Mouse (Mus musculus) stomach, embryonic 14.5 days (tissue): ENCODE measurements around the gene Eif4enif1. TPM values are rescaled to one million over a fixed set of nuclear protein-coding genes. Genes with fewer than 3 reads are reported as not detected.
A peak's percentile ranks its signal among the peaks of the same experiment; 100 is the strongest.

Experiments used
- ATAC-seq: fragments of 200-750 bp; cut with Nextera tagmentation; 2 replicates; pipeline ENCODE4 v1.8.0; 2017; ENCODE audit warnings: low read depth, moderate TSS enrichment; ENCODE audit not compliant: insufficient number of reproducible peaks, insufficient read depth, low FRiP score
- H3K27ac ChIP-seq: fragments of 300-500 bp; sonication (generic); 2 replicates; pipeline ENCODE4 v1.5.1; 2014; ENCODE audit warnings: mild to moderate bottlenecking, low read length, moderate library complexity, mixed read lengths
- H3K27me3 ChIP-seq: fragments of 300-500 bp; sonication (generic); 2 replicates; pipeline ENCODE4 v1.6.1; 2014; ENCODE audit warnings: low read length, control low read depth, mixed read lengths; ENCODE audit not compliant: control insufficient read depth, insufficient read depth
- H3K36me3 ChIP-seq: fragments of 300-500 bp; sonication (generic); 2 replicates; pipeline ENCODE4 v1.6.1; 2014; ENCODE audit warnings: mild to moderate bottlenecking, control low read depth, low read length, moderate library complexity, mixed read lengths; ENCODE audit not compliant: control insufficient read depth, insufficient read depth
- H3K4me1 ChIP-seq: fragments of 300-500 bp; sonication (generic); 2 replicates; pipeline ENCODE4 v1.6.1; 2014; ENCODE audit warnings: low read length, control low read depth, mixed read lengths; ENCODE audit not compliant: control insufficient read depth, insufficient read depth
- H3K4me2 ChIP-seq: fragments of 300-500 bp; sonication (generic); replicated peaks from 2 replicates; pipeline ENCODE4 v1.6.1; 2014; ENCODE audit warnings: low read depth, low read length, control low read depth
- H3K4me3 ChIP-seq: fragments of 300-500 bp; sonication (generic); 2 replicates; pipeline ENCODE4 v1.5.1; 2014; ENCODE audit warnings: low read depth, low read length, control low read depth
- H3K9ac ChIP-seq: fragments of 300-500 bp; sonication (generic); replicated peaks from 2 replicates; pipeline ENCODE4 v1.6.1; 2014; ENCODE audit warnings: low read depth, mild to moderate bottlenecking, control low read depth, low read length, moderate library complexity, mixed read lengths
- H3K9me3 ChIP-seq: fragments of 300-500 bp; sonication (generic); 2 replicates; pipeline ENCODE4 v1.6.1; 2016; ENCODE audit warnings: low read depth, low read length, control low read depth; ENCODE audit not compliant: control insufficient read depth
- WGBS: fragments of 180-500 bp; shearing (Covaris S2); extraction: QIAGEN DNeasy Blood & Tissue Kit; methylation state at CpG from one replicate; pipeline ENCODE4 v1.1.7; 2014; 5-methylcytosine and 5-hydroxymethylcytosine counted together
- polyA plus RNA-seq: library from polyadenylated mRNA; unstranded; fragments of >200 nt; fragmentation: Nextera tagmentation; extraction: Ambion mirVana; gene quantifications from 2 replicates; pipeline ENCODE4 v1.2.1, GENCODE M21; 2014

Eif4enif1 gene
- polyA plus RNA-seq, 1 experiment from 2014 or later = 62.7 TPM

- no peak for ATAC-seq
- Histone ChIP-seq H3K9me3 (no peaks in the 10 kb centered on the region), H3K9ac (peak overlapping the region; percentile 94; the same call in 1 of the 2 replicates), H3K4me1 (peaks cover 6% of the 10 kb centered on the region; the same call in 1 of the 2 replicates), H3K27ac (peak overlapping the region; percentile 99; the same call in 1 of the 2 replicates), H3K36me3 (peaks cover under 1% of the 10 kb centered on the region; the same call in 1 of the 2 replicates), H3K4me3 (peak overlapping the region; percentile 92; the same call in 1 of the 2 replicates), H3K27me3 (no peaks in the 10 kb centered on the region), H3K4me2 (peak overlapping the region; percentile 100)
- 52% methylated on average over 5 of the region's 5 CpGs for WGBS
Observed at GRCm38 (mm10) chr11:3287921-3288320, 85.7 kb downstream of the Eif4enif1 start.

- H3K27ac ChIP-seq = peak within 1 kb of the TSS; percentile 99
- no peaks in the 10 kb centered on the region for H3K9me3 ChIP-seq
- no peak; the same call in 1 of the 2 replicates for ATAC-seq
- H3K4me3 ChIP-seq = peak within 1 kb of the TSS; percentile 92
- peaks cover 8% of the 10 kb centered on the region; the same call in 1 of the 2 replicates for H3K36me3 ChIP-seq
- H3K4me2 ChIP-seq = peak within 1 kb of the TSS; percentile 100
- H3K9ac ChIP-seq = peak within 1 kb of the TSS; percentile 94
- under 1% methylated on average over 41 of the region's 41 CpGs for WGBS
- H3K27me3 ChIP-seq = no peaks in the 10 kb centered on the region
- H3K4me1 ChIP-seq = peaks cover 14% of the 10 kb centered on the region
Observed at GRCm38 (mm10) chr11:3288521-3289301, 86.5 kb downstream of the Eif4enif1 start, which contains the start of gene Patz1. Gene Patz1, plus strand, starts transcription at chr11:3288874.

- no peaks in the 10 kb centered on the region for H3K9me3 ChIP-seq
- no peaks in the 10 kb centered on the region for H3K27me3 ChIP-seq
- H3K9ac ChIP-seq = peak overlapping the region; percentile 94
- H3K36me3 ChIP-seq = peaks cover 15% of the 10 kb centered on the region
- peak; percentile 79 for ATAC-seq
- H3K4me2 ChIP-seq = peak overlapping the region; percentile 100
- H3K27ac ChIP-seq = peak overlapping the region; percentile 99
- H3K4me3 ChIP-seq = peak overlapping the region; percentile 92
- peaks cover 20% of the 10 kb centered on the region for H3K4me1 ChIP-seq
- under 1% methylated on average over 39 of the region's 40 CpGs for WGBS
Observed at GRCm38 (mm10) chr11:3289302-3289802, 87.2 kb downstream of the Eif4enif1 start.

- H3K36me3 ChIP-seq = peaks cover 21% of the 10 kb centered on the region
- peak overlapping the region; percentile 94 for H3K9ac ChIP-seq
- no peaks in the 10 kb centered on the region for H3K27me3 ChIP-seq
- WGBS = under 1% methylated on average over 81 of the region's 92 CpGs
- H3K9me3 ChIP-seq = no peaks in the 10 kb centered on the region
- peak overlapping the region; percentile 100 for H3K4me2 ChIP-seq
- peak overlapping the region; percentile 99 for H3K27ac ChIP-seq
- peaks cover 22% of the 10 kb centered on the region for H3K4me1 ChIP-seq
- peak; percentile 50 for ATAC-seq
- peak overlapping the region; percentile 92 for H3K4me3 ChIP-seq
Observed at GRCm38 (mm10) chr11:3289803-3290639, 87.8 kb downstream of the Eif4enif1 start.

- Histone ChIP-seq H3K9me3 (no peaks in the 10 kb centered on the region), H3K4me2 (peak overlapping the region; percentile 100), H3K4me1 (peaks cover 28% of the 10 kb centered on the region), H3K27me3 (no peaks in the 10 kb centered on the region), H3K9ac (peak overlapping the region; percentile 94), H3K36me3 (peaks cover 28% of the 10 kb centered on the region), H3K27ac (peak overlapping the region; percentile 99), H3K4me3 (peak overlapping the region; percentile 92)
- ATAC-seq = no peak; the same call in 1 of the 2 replicates
- under 1% methylated on average over 50 of the region's 50 CpGs for whole genome bisulfite sequencing
Observed at GRCm38 (mm10) chr11:3290640-3291310, 88.6 kb downstream of the Eif4enif1 start.

GRCm38 (mm10) chr11:3291311-3292061 is 89.3 kb downstream of the Eif4enif1 start:
- peak overlapping the region; percentile 100 for H3K4me2 ChIP-seq
- H3K4me3 ChIP-seq = peak overlapping the region; percentile 92
- peak overlapping the region; percentile 99 for H3K27ac ChIP-seq
- no peak for ATAC-seq
- peaks cover 35% of the 10 kb centered on the region for H3K36me3 ChIP-seq
- peak overlapping the region; percentile 94 for H3K9ac ChIP-seq
- peaks cover 32% of the 10 kb centered on the region for H3K4me1 ChIP-seq
- no peaks in the 10 kb centered on the region for H3K27me3 ChIP-seq
- WGBS = under 1% methylated on average over 26 of the region's 26 CpGs
- H3K9me3 ChIP-seq = no peaks in the 10 kb centered on the region

- peak overlapping the region; percentile 100 for H3K4me2 ChIP-seq
- peak overlapping the region; percentile 92 for H3K4me3 ChIP-seq
- peaks cover 40% of the 10 kb centered on the region for H3K36me3 ChIP-seq
- peak; percentile 35; the same call in 1 of the 2 replicates for ATAC-seq
- no peaks in the 10 kb centered on the region for H3K9me3 ChIP-seq
- H3K4me1 ChIP-seq = peaks cover 32% of the 10 kb centered on the region
- H3K9ac ChIP-seq = peak overlapping the region; percentile 94
- WGBS = 0% methylated on average over 8 of the region's 8 CpGs
- peak overlapping the region; percentile 99 for H3K27ac ChIP-seq
- no peaks in the 10 kb centered on the region for H3K27me3 ChIP-seq
Observed at GRCm38 (mm10) chr11:3292062-3292421, 89.8 kb downstream of the Eif4enif1 start.
